Comparison of ENCODE assay signal across 8 mouse cellular contexts in genomic region chr4:57568268-57569068, GRCm38 (mm10). TPM values are rescaled to one million over a fixed set of nuclear protein-coding genes. Genes with fewer than 3 reads are reported as not detected.
DNase-seq lines count a peak whose midpoint lies in the region; ATAC-seq and TF ChIP-seq lines count a peak whose summit lies in the region.

No protein-coding gene starts in this region.

- H3K4me3 ChIP-seq in layer of hippocampus, adult 2 months = peak overlapping the region; percentile 62
- peak overlapping the region; percentile 53 for H3K4me3 ChIP-seq in embryonic facial prominence, embryonic 12.5 days
- peak overlapping the region; percentile 58 for H3K4me3 ChIP-seq in intestine, embryonic 14.5 days (ENCODE audit: low read depth, low read length)
- peak overlapping the region; percentile 45 for H3K4me3 ChIP-seq in neural tube, embryonic 13.5 days

- peak overlapping the region; percentile 66 for H3K4me2 ChIP-seq in embryonic facial prominence, embryonic 12.5 days (replicated peaks)
- peak overlapping the region; percentile 83 for H3K4me2 ChIP-seq in intestine, embryonic 14.5 days (ENCODE audit: low read length)
- H3K4me2 ChIP-seq in neural tube, embryonic 13.5 days = peak overlapping the region; percentile 75

- no peak for DNase-seq in layer of hippocampus, adult 2 months (ENCODE audit: low spot score in 2 of 2)
- DNase-seq in layer of hippocampus, adult 9-11 months = no peak
- peak; percentile 65 for DNase-seq in intestine, embryonic 14.5 days (ENCODE audit: low spot score)
- no peak for DNase-seq in left cerebral cortex, postnatal 14 days (ENCODE audit: low spot score in 2 of 2)
- DNase-seq in cerebellum, adult 8-10 months = no peak

- intact Hi-C loops in left cerebral cortex, postnatal 14 days (cut with DNase I) = loop anchor here (5.0 kb wide), 1 partner anchor 136 kb away; the partner anchor contains the start of gene Palm2

- H3K4me1 ChIP-seq in embryonic facial prominence, embryonic 12.5 days = peaks cover 23% of the 10 kb centered on the region
- peaks cover 7% of the 10 kb centered on the region; the same call in 1 of the 2 replicates for H3K4me1 ChIP-seq in intestine, embryonic 14.5 days (replicated peaks; ENCODE audit: control insufficient read depth, insufficient read depth, low read length)
- H3K4me1 ChIP-seq in neural tube, embryonic 13.5 days (replicated peaks) = peaks cover 16% of the 10 kb centered on the region

- no peaks in the 10 kb centered on the region for H3K9me3 ChIP-seq in embryonic facial prominence, embryonic 12.5 days
- H3K9me3 ChIP-seq in intestine, embryonic 14.5 days (ENCODE audit: control insufficient read depth, low read length) = no peaks in the 10 kb centered on the region
- H3K9me3 ChIP-seq in neural tube, embryonic 13.5 days = no peaks in the 10 kb centered on the region

- H3K27ac ChIP-seq in layer of hippocampus, adult 2 months = peak overlapping the region; percentile 47
- peak overlapping the region; percentile 92 for H3K27ac ChIP-seq in embryonic facial prominence, embryonic 12.5 days
- H3K27ac ChIP-seq in intestine, embryonic 14.5 days (ENCODE audit: low read depth) = peak overlapping the region; percentile 75
- peak overlapping the region; percentile 47 for H3K27ac ChIP-seq in neural tube, embryonic 13.5 days (replicated peaks)

- no peak for TF ChIP-seq CTCF in layer of hippocampus, adult 2 months (conservative IDR thresholded peaks at IDR 0.05)

- ATAC-seq in embryonic facial prominence, embryonic 12.5 days (ENCODE audit: insufficient number of reproducible peaks, insufficient read depth, low FRiP score, low TSS enrichment) = peak; percentile 24; the same call in 1 of the 2 replicates
- ATAC-seq in intestine, embryonic 14.5 days (replicated peaks; ENCODE audit: low FRiP score, low TSS enrichment, low read depth) = peak; percentile 15; the same call in 1 of the 2 replicates
- ATAC-seq in neural tube, embryonic 13.5 days (ENCODE audit: low read depth) = peak; percentile 74
- ATAC-seq in granulocyte monocyte progenitor cell, adult 5-6 weeks (replicated peaks; ENCODE audit: poor library complexity, severe bottlenecking) = no peak

- WGBS in embryonic facial prominence, embryonic 12.5 days = 27% methylated on average over 19 of the region's 19 CpGs
- 36% methylated on average over 19 of the region's 19 CpGs for WGBS in intestine, embryonic 14.5 days
- 53% methylated on average over 18 of the region's 19 CpGs for WGBS in neural tube, embryonic 13.5 days

- no peaks in the 10 kb centered on the region for H3K27me3 ChIP-seq in embryonic facial prominence, embryonic 12.5 days
- 0 out of 2 replicates have a peak, but pooled peaks cover 2% of the 10 kb centered on the region for H3K27me3 ChIP-seq in intestine, embryonic 14.5 days (replicated peaks; ENCODE audit: control insufficient read depth, insufficient read depth, low read length)
- H3K27me3 ChIP-seq in neural tube, embryonic 13.5 days = peaks cover 24% of the 10 kb centered on the region

- peak overlapping the region; percentile 73 for H3K9ac ChIP-seq in embryonic facial prominence, embryonic 12.5 days
- H3K9ac ChIP-seq in intestine, embryonic 14.5 days (ENCODE audit: low read length) = peak overlapping the region; percentile 74
- peak overlapping the region; percentile 68 for H3K9ac ChIP-seq in neural tube, embryonic 13.5 days

- no peaks in the 10 kb centered on the region for H3K36me3 ChIP-seq in embryonic facial prominence, embryonic 12.5 days
- no peaks in the 10 kb centered on the region for H3K36me3 ChIP-seq in intestine, embryonic 14.5 days (ENCODE audit: control insufficient read depth, insufficient read depth, low read length)
- no peaks in the 10 kb centered on the region for H3K36me3 ChIP-seq in neural tube, embryonic 13.5 days

RNA-seq across cellular contexts. Expression of gene Pakap, which starts 0.5 kb away (rescaled TPM):
- 10 to 100 TPM; 18.6 to 25.8 TPM for total RNA-seq in layer of hippocampus, adult 2 months (2021)
- polyA plus RNA-seq in embryonic facial prominence, embryonic 12.5 days (2016; fragmentation: Nextera tagmentation; extraction: Ambion mirVana) = 42.5 TPM in 2 replicates
- polyA plus RNA-seq in intestine, embryonic 14.5 days (2014; fragmentation: Nextera tagmentation; extraction: Ambion mirVana) = 28.4 and 32.6 TPM in 2 replicates
- 9.1 and 11.1 TPM in 2 replicates for polyA plus RNA-seq in neural tube, embryonic 13.5 days (2015; fragmentation: Nextera tagmentation; extraction: Ambion mirVana)
- not detected in 2 replicates for total RNA-seq in granulocyte monocyte progenitor cell, adult 5-6 weeks (2014; fragmentation: Nextera tagmentation)
- total RNA-seq in granulocyte monocyte progenitor cell, adult 5-6 weeks (2017) = 0.10 TPM in 1 of 2 replicates, not detected in the other
- total RNA-seq in left cerebral cortex, postnatal 14 days (2021) = 10 to 100 TPM; 20.4 to 21.3 TPM

Comparison
In these comparisons a context has a peak if more than half of its experiments do, and no peak if none do; other contexts are left out.
1. RNA of gene Pakap, which starts 0.5 kb away (total RNA-seq): 18.6 to 25.8 TPM in layer of hippocampus, adult 2 months and 20.4 to 21.3 TPM in left cerebral cortex, postnatal 14 days; 0.10 TPM in granulocyte monocyte progenitor cell, adult 5-6 weeks; every median in the first group is over 10 times any median in the second.
2. Peak in every context shown above with its lines, with median percentiles within 50 percentile points of each other: H3K27ac ChIP-seq, H3K4me3 ChIP-seq, H3K4me2 ChIP-seq and H3K9ac ChIP-seq.